Comparison of ENCODE assay signal across 8 mouse cellular contexts in the genomic region with DNA sequence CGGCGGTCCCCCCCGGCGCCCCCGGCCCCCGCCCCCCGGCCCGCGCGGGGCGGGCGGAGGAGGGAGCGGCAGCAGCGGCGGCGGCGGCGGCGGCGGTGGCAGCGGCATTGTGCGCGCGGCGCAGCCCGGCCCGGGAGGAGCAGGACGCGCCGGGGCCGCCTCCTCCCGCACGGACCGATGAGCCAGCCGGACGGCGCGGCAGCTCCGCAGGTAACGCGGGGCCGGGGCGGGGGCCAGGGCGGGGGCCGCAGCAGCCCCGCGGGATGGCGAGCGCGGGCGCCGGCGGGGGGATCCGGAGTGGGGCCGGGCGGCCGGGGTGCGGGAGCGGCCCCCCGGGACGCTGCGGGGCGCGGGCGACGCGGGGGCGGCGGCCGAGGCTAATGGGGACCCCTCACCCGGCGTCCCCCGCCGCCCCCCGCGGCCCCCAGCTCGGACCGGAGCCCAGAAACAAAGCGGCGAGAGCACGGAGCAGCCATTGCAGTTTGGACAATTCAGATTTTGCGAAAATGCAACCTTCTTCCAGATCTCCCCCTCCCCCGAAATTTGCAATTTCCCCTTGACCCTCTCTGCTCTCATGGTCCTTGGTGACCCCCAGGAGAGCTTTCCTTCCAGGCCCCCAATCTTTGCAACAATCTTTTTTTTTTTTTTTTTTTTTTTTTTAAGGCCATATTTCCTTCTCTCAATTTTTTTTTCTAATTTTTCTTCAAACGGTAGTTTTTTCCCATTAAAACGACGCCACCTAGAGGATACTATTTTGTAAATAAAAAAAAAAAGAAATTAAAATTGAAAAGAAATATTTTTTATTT. TPM values are rescaled to one million over a fixed set of nuclear protein-coding genes. Genes with fewer than 3 reads are reported as not detected.
DNase-seq lines count a peak whose midpoint lies in the region; ATAC-seq and TF ChIP-seq lines count a peak whose summit lies in the region.

Zfp618 (plus strand) TSS at position 77 of the 806 bp plus-strand sequence.

- peak within 1 kb of the TSS; percentile 87 for H3K4me3 ChIP-seq in ES-Bruce4 (ENCODE audit: low read depth, low read length)
- peak within 1 kb of the TSS; percentile 95 for H3K4me3 ChIP-seq in heart, embryonic 13.5 days
- peak within 1 kb of the TSS; percentile 75 for H3K4me3 ChIP-seq in limb, embryonic 11.5 days (ENCODE audit: low read depth, low read length)
- H3K4me3 ChIP-seq in neural tube, embryonic 12.5 days: peak within 1 kb of the TSS; percentile 92

- peak within 1 kb of the TSS; percentile 78 for H3K4me2 ChIP-seq in heart, embryonic 13.5 days
- H3K4me2 ChIP-seq in limb, embryonic 11.5 days (ENCODE audit: low read depth, severe bottlenecking): peak within 1 kb of the TSS; percentile 68
- H3K4me2 ChIP-seq in neural tube, embryonic 12.5 days (replicated peaks): peak within 1 kb of the TSS; percentile 65

- DNase-seq in gastrocnemius, postnatal 10 days: peak; percentile 44
- no peak for DNase-seq in gastrocnemius, adult 8-10 months (ENCODE audit: low spot score in 2 of 2)
- DNase-seq in cerebellum, adult 9-11 months: peak; percentile 12
- DNase-seq in limb, embryonic 11.5 days (ENCODE audit: low spot score): peak; percentile 49
- no peak for DNase-seq in left cerebral cortex, adult 8-10 months (ENCODE audit: low spot score in 2 of 2)

- peaks cover 11% of the 10 kb centered on the region for H3K27me3 ChIP-seq in ES-Bruce4 (ENCODE audit: control insufficient read depth, insufficient read depth, low read length, poor library complexity, severe bottlenecking)
- no peaks in the 10 kb centered on the region for H3K27me3 ChIP-seq in heart, embryonic 13.5 days (replicated peaks)
- no peaks in the 10 kb centered on the region for H3K27me3 ChIP-seq in limb, embryonic 11.5 days (ENCODE audit: control insufficient read depth, insufficient read depth, low read length)
- no peaks in the 10 kb centered on the region for H3K27me3 ChIP-seq in neural tube, embryonic 12.5 days (replicated peaks)

- no peak within 1 kb of the TSS for H3K27ac ChIP-seq in ES-Bruce4 (ENCODE audit: insufficient read depth, low read length)
- H3K27ac ChIP-seq in heart, embryonic 13.5 days (replicated peaks): peak within 1 kb of the TSS; percentile 75
- peak within 1 kb of the TSS; percentile 90 for H3K27ac ChIP-seq in limb, embryonic 11.5 days (replicated peaks; ENCODE audit: low read depth, low read length)
- peak within 1 kb of the TSS; percentile 84 for H3K27ac ChIP-seq in neural tube, embryonic 12.5 days

- H3K9me3 ChIP-seq in ES-Bruce4 (replicated peaks; ENCODE audit: control insufficient read depth, insufficient read depth, low read length, poor library complexity, severe bottlenecking): no peaks in the 10 kb centered on the region
- no peaks in the 10 kb centered on the region for H3K9me3 ChIP-seq in heart, embryonic 13.5 days
- H3K9me3 ChIP-seq in limb, embryonic 11.5 days (ENCODE audit: control insufficient read depth, low read length): no peaks in the 10 kb centered on the region
- H3K9me3 ChIP-seq in neural tube, embryonic 12.5 days: no peaks in the 10 kb centered on the region

- no peak for TF ChIP-seq CTCF in ES-Bruce4 (IDR thresholded peaks at IDR 0.05; ENCODE audit: low read depth, low read length)

- peak within 1 kb of the TSS; percentile 100 for H3K9ac ChIP-seq in ES-Bruce4 (ENCODE audit: low read depth, poor library complexity, severe bottlenecking)
- H3K9ac ChIP-seq in heart, embryonic 13.5 days: peak within 1 kb of the TSS; percentile 98
- peak within 1 kb of the TSS; percentile 99 for H3K9ac ChIP-seq in limb, embryonic 11.5 days (ENCODE audit: low read length)
- peak within 1 kb of the TSS; percentile 97 for H3K9ac ChIP-seq in neural tube, embryonic 12.5 days

- no peaks in the 10 kb centered on the region for H3K36me3 ChIP-seq in ES-Bruce4 (ENCODE audit: control insufficient read depth, insufficient read depth, low read length, poor library complexity, severe bottlenecking)
- no peaks in the 10 kb centered on the region for H3K36me3 ChIP-seq in heart, embryonic 13.5 days
- no peaks in the 10 kb centered on the region for H3K36me3 ChIP-seq in limb, embryonic 11.5 days (ENCODE audit: control insufficient read depth, insufficient read depth, low read length)
- H3K36me3 ChIP-seq in neural tube, embryonic 12.5 days: no peaks in the 10 kb centered on the region

- H3K4me1 ChIP-seq in ES-Bruce4 (ENCODE audit: control insufficient read depth, insufficient read depth, low read length): no peaks in the 10 kb centered on the region
- H3K4me1 ChIP-seq in heart, embryonic 13.5 days: peaks cover 6% of the 10 kb centered on the region
- H3K4me1 ChIP-seq in limb, embryonic 11.5 days (ENCODE audit: control insufficient read depth, insufficient read depth, low read length): 0 out of 2 replicates have a peak, but pooled peaks cover 4% of the 10 kb centered on the region
- H3K4me1 ChIP-seq in neural tube, embryonic 12.5 days: peaks cover 15% of the 10 kb centered on the region; the same call in 1 of the 2 replicates

- no peak for TF ChIP-seq EP300 in ES-Bruce4 (IDR thresholded peaks at IDR 0.05; ENCODE audit: insufficient read depth, low read depth, low read length)

- under 1% methylated on average over 32 of the region's 86 CpGs for WGBS in heart, embryonic 13.5 days
- WGBS in limb, embryonic 11.5 days: 0% methylated on average over 26 of the region's 86 CpGs
- WGBS in neural tube, embryonic 12.5 days: under 1% methylated on average over 42 of the region's 86 CpGs

- TF ChIP-seq POLR2A in ES-Bruce4 (IDR thresholded peaks at IDR 0.05; ENCODE audit: insufficient read depth, low read length): no peak

- ATAC-seq in heart, embryonic 13.5 days (ENCODE audit: extremely low read depth, insufficient number of reproducible peaks, low FRiP score, low TSS enrichment): no peak; the same call in 1 of the 2 replicates
- peak; percentile 37; the same call in 1 of the 2 replicates for ATAC-seq in limb, embryonic 11.5 days (ENCODE audit: insufficient number of reproducible peaks, low FRiP score, low TSS enrichment, low read depth)
- ATAC-seq in neural tube, embryonic 12.5 days (ENCODE audit: low FRiP score, low read depth): peak; percentile 66

RNA-seq across cellular contexts. Expression of gene Zfp618, which starts in this region (rescaled TPM):
- total RNA-seq in gastrocnemius, postnatal 10 days (2021): 1 to 10 TPM; 1.9 to 3.0 TPM
- under 1 TPM; 0.10 to 0.20 (median 0.13) TPM for total RNA-seq in gastrocnemius, adult 8-10 months (2022)
- 2.8 and 7.1 TPM in 2 replicates for polyA plus RNA-seq in ES-Bruce4 (2011; ENCODE audit: insufficient read depth, insufficient read length, low read depth, missing spikeins)
- 11.3 and 11.8 TPM in 2 replicates for polyA plus RNA-seq in heart, embryonic 13.5 days (2015; fragmentation: Nextera tagmentation; extraction: Ambion mirVana)
- 29.7 and 41.2 TPM in 2 replicates for polyA plus RNA-seq in limb, embryonic 11.5 days (2014; fragmentation: Nextera tagmentation; extraction: Ambion mirVana)
- polyA plus RNA-seq in neural tube, embryonic 12.5 days (2016; fragmentation: Nextera tagmentation; extraction: Ambion mirVana): 46.7 and 55.2 TPM in 2 replicates
- 1 to 10 TPM; 3.6 to 5.8 (median 4.7) TPM for total RNA-seq in left cerebral cortex, adult 8-10 months (2022)

Comparison
In these comparisons a context has a peak if more than half of its experiments do, and no peak if none do; other contexts are left out.
1. DNase-seq: peak in gastrocnemius, postnatal 10 days (single experiment), cerebellum, adult 9-11 months (single experiment) and limb, embryonic 11.5 days (single experiment); none in gastrocnemius, adult 8-10 months (0 of 2) and left cerebral cortex, adult 8-10 months (0 of 2).
2. Peak in every context shown above with its lines, with median percentiles within 50 percentile points of each other: H3K4me3 ChIP-seq, H3K9ac ChIP-seq and H3K4me2 ChIP-seq.